ENCODE assay signal across 8 mouse cellular contexts in genomic region chr5:107720991-107721637, GRCm38 (mm10). TPM values are rescaled to one million over a fixed set of nuclear protein-coding genes. Genes with fewer than 3 reads are reported as not detected.
DNase-seq lines count a peak whose midpoint lies in the region; ATAC-seq lines count a peak whose summit lies in the region.

No protein-coding gene starts in this region.

- no peak overlapping the region for H3K27ac ChIP-seq in embryonic facial prominence, embryonic 12.5 days
- no peak overlapping the region for H3K27ac ChIP-seq in intestine, embryonic 15.5 days
- H3K27ac ChIP-seq in neural tube, embryonic 14.5 days (ENCODE audit: low read depth, low read length) = no peak overlapping the region

- H3K27me3 ChIP-seq in embryonic facial prominence, embryonic 12.5 days = peaks cover 94% of the 10 kb centered on the region
- H3K27me3 ChIP-seq in intestine, embryonic 15.5 days (replicated peaks) = peaks cover 78% of the 10 kb centered on the region
- H3K27me3 ChIP-seq in neural tube, embryonic 14.5 days (ENCODE audit: control insufficient read depth, insufficient read depth, low read length) = peaks cover 64% of the 10 kb centered on the region

- no peak for ATAC-seq in embryonic facial prominence, embryonic 12.5 days (ENCODE audit: insufficient number of reproducible peaks, insufficient read depth, low FRiP score, low TSS enrichment)
- ATAC-seq in intestine, embryonic 15.5 days = peak; percentile 23; the same call in 1 of the 2 replicates
- ATAC-seq in neural tube, embryonic 14.5 days (ENCODE audit: low read depth) = peak; percentile 14; the same call in 1 of the 2 replicates

- peak overlapping the region; percentile 21 for H3K9ac ChIP-seq in embryonic facial prominence, embryonic 12.5 days
- peak overlapping the region; percentile 32 for H3K9ac ChIP-seq in intestine, embryonic 15.5 days
- H3K9ac ChIP-seq in neural tube, embryonic 14.5 days (replicated peaks; ENCODE audit: low read depth, low read length) = no peak overlapping the region

- no peaks in the 10 kb centered on the region for H3K9me3 ChIP-seq in embryonic facial prominence, embryonic 12.5 days
- no peaks in the 10 kb centered on the region for H3K9me3 ChIP-seq in intestine, embryonic 15.5 days
- H3K9me3 ChIP-seq in neural tube, embryonic 14.5 days (ENCODE audit: control insufficient read depth, low read length) = no peaks in the 10 kb centered on the region

- peak overlapping the region; percentile 35 for H3K4me3 ChIP-seq in embryonic facial prominence, embryonic 12.5 days
- H3K4me3 ChIP-seq in intestine, embryonic 15.5 days (replicated peaks) = peak overlapping the region; percentile 42
- peak overlapping the region; percentile 19 for H3K4me3 ChIP-seq in neural tube, embryonic 14.5 days (ENCODE audit: low read depth, low read length)

- H3K4me1 ChIP-seq in embryonic facial prominence, embryonic 12.5 days = peaks cover 40% of the 10 kb centered on the region
- peaks cover 47% of the 10 kb centered on the region for H3K4me1 ChIP-seq in intestine, embryonic 15.5 days (replicated peaks)
- peaks cover 6% of the 10 kb centered on the region for H3K4me1 ChIP-seq in neural tube, embryonic 14.5 days (ENCODE audit: control insufficient read depth, insufficient read depth, low read length)

- DNase-seq in kidney, postnatal 4 days = peak; percentile 23 to 40
- DNase-seq in kidney, adult 8-10 months = no peak
- no peak for DNase-seq in right cerebral cortex, postnatal 4 days
- no peak for DNase-seq in left cerebral cortex, adult 8-10 months (ENCODE audit: low spot score in 2 of 2)
- DNase-seq in spleen, postnatal 4 days (ENCODE audit: low spot score in 2 of 2) = no peak

- under 1% methylated on average over 58 of the region's 58 CpGs for WGBS in embryonic facial prominence, embryonic 12.5 days
- 2% methylated on average over 58 of the region's 58 CpGs for WGBS in intestine, embryonic 15.5 days
- 1% methylated on average over 52 of the region's 58 CpGs for whole genome bisulfite sequencing in neural tube, embryonic 14.5 days

- H3K36me3 ChIP-seq in embryonic facial prominence, embryonic 12.5 days = no peaks in the 10 kb centered on the region
- no peaks in the 10 kb centered on the region for H3K36me3 ChIP-seq in intestine, embryonic 15.5 days
- H3K36me3 ChIP-seq in neural tube, embryonic 14.5 days (ENCODE audit: control insufficient read depth, insufficient read depth, low read length) = no peaks in the 10 kb centered on the region

- H3K4me2 ChIP-seq in embryonic facial prominence, embryonic 12.5 days (replicated peaks) = peak overlapping the region; percentile 62
- H3K4me2 ChIP-seq in intestine, embryonic 15.5 days (replicated peaks) = peak overlapping the region; percentile 90
- peak overlapping the region; percentile 48 for H3K4me2 ChIP-seq in neural tube, embryonic 14.5 days (ENCODE audit: low read depth, low read length)

RNA-seq across cellular contexts. Expression of gene Gfi1, which starts 4.7 kb away (rescaled TPM):
- 0.08 TPM in 1 of 2 replicates, not detected in the other for polyA plus RNA-seq in embryonic facial prominence, embryonic 12.5 days (2016; fragmentation: Nextera tagmentation; extraction: Ambion mirVana)
- polyA plus RNA-seq in intestine, embryonic 15.5 days (2015; fragmentation: Nextera tagmentation; extraction: Ambion mirVana) = 1.2 and 2.2 TPM in 2 replicates
- polyA plus RNA-seq in neural tube, embryonic 14.5 days (2014; fragmentation: Nextera tagmentation; extraction: Ambion mirVana) = not detected in 2 replicates
- total RNA-seq in left cerebral cortex, adult 8-10 months (2022) = not detected

Comparison
In these comparisons a context has a peak if more than half of its experiments do, and no peak if none do; other contexts are left out.
1. DNase-seq: peak in kidney, postnatal 4 days (2 of 2); none in kidney, adult 8-10 months (0 of 2), right cerebral cortex, postnatal 4 days (single experiment), left cerebral cortex, adult 8-10 months (0 of 2) and spleen, postnatal 4 days (0 of 2).
2. Peak in every context shown above with its lines, with median percentiles within 50 percentile points of each other: H3K4me2 ChIP-seq and H3K4me3 ChIP-seq.